Mouse (Mus musculus) heart, embryonic 16.5 days (tissue): ENCODE results near the gene Ifi213. TPM values are rescaled to one million over a fixed set of nuclear protein-coding genes. Genes with fewer than 3 reads are reported as not detected.
"Not testable (repeated sequence)": the region's sequence is repeated elsewhere in the genome, so short reads cannot be mapped to it uniquely, and the experiment has no call there.

Source experiments
- ATAC-seq: fragments of 200-750 bp; cut with Nextera tagmentation; replicated peaks from 2 replicates; pipeline ENCODE4 v1.8.0; 2017; ENCODE audit warnings: moderate number of reproducible peaks; ENCODE audit not compliant: insufficient read depth, low FRiP score; ENCODE audit errors: extremely low read depth
- H3K27ac ChIP-seq: fragments of 300-500 bp; sonication (generic); 2 replicates; pipeline ENCODE4 v1.5.1; 2014; ENCODE audit warnings: mild to moderate bottlenecking, low read length, control low read depth, moderate library complexity
- H3K27me3 ChIP-seq: fragments of 300-500 bp; sonication (generic); 2 replicates; pipeline ENCODE4 v1.6.1; 2014; ENCODE audit warnings: low read length, mixed read lengths; ENCODE audit not compliant: control insufficient read depth, insufficient read depth
- H3K36me3 ChIP-seq: fragments of 300-500 bp; sonication (generic); 2 replicates; pipeline ENCODE4 v1.6.1; 2014; ENCODE audit not compliant: control insufficient read depth, insufficient read depth
- H3K4me1 ChIP-seq: fragments of 300-500 bp; sonication (generic); 2 replicates; pipeline ENCODE4 v1.6.1; 2014; ENCODE audit warnings: low read length, mixed read lengths; ENCODE audit not compliant: control insufficient read depth, insufficient read depth
- H3K4me2 ChIP-seq: fragments of 300-500 bp; sonication (generic); 2 replicates; pipeline ENCODE4 v1.6.1; 2014; ENCODE audit warnings: low read depth, mild to moderate bottlenecking, control low read depth, low read length
- H3K4me3 ChIP-seq: fragments of 300-500 bp; sonication (generic); 2 replicates; pipeline ENCODE4 v1.5.1; 2014; ENCODE audit warnings: mild to moderate bottlenecking, control low read depth, low read length
- H3K9ac ChIP-seq: fragments of 300-500 bp; sonication (generic); 2 replicates; pipeline ENCODE4 v1.6.1; 2014; ENCODE audit warnings: low read length, control low read depth
- H3K9me3 ChIP-seq: fragments of 300-500 bp; sonication (generic); replicated peaks from 2 replicates; pipeline ENCODE4 v1.6.1; 2016; ENCODE audit warnings: low read length; ENCODE audit not compliant: control insufficient read depth
- WGBS: fragments of 180-500 bp; shearing (Covaris S2); extraction: QIAGEN DNeasy Blood & Tissue Kit; methylation state at CpG from one replicate; pipeline ENCODE4 v1.1.7; 2014; 5-methylcytosine and 5-hydroxymethylcytosine counted together
- polyA plus RNA-seq: library from polyadenylated mRNA; unstranded; fragments of >200 nt; fragmentation: Nextera tagmentation; extraction: Ambion mirVana; gene quantifications from 2 replicates; pipeline ENCODE4 v1.2.1, GENCODE M21; 2015

Gene Ifi213
- 0.09 and 0.32 TPM in 2 replicates for polyA plus RNA-seq

- H3K4me2 ChIP-seq, H3K27me3 ChIP-seq, H3K9me3 ChIP-seq, H3K36me3 ChIP-seq, H3K4me1 ChIP-seq, ATAC-seq, H3K9ac ChIP-seq, H3K4me3 ChIP-seq, H3K27ac ChIP-seq: not testable (repeated sequence)
- 67% methylated on average over 3 of the region's 3 CpGs for WGBS
Measured at GRCm38 (mm10) chr1:173598838-173599494, at the start of gene Ifi213. TSS of gene Ifi213 (minus strand) at chr1:173599274.

GRCm38 (mm10) chr1:173645393-173645792 is 46.3 kb upstream of the Ifi213 start:
- H3K27ac ChIP-seq: no peak overlapping the region
- ATAC-seq: no peak
- H3K4me1 ChIP-seq: no peaks in the 10 kb centered on the region
- H3K9ac ChIP-seq: no peak overlapping the region
- 70% methylated on average over 2 of the region's 2 CpGs for WGBS
- H3K4me2 ChIP-seq: no peak overlapping the region
- H3K9me3 ChIP-seq: no peaks in the 10 kb centered on the region
- no peak overlapping the region for H3K4me3 ChIP-seq
- no peaks in the 10 kb centered on the region for H3K36me3 ChIP-seq
- no peaks in the 10 kb centered on the region for H3K27me3 ChIP-seq

DNA sequence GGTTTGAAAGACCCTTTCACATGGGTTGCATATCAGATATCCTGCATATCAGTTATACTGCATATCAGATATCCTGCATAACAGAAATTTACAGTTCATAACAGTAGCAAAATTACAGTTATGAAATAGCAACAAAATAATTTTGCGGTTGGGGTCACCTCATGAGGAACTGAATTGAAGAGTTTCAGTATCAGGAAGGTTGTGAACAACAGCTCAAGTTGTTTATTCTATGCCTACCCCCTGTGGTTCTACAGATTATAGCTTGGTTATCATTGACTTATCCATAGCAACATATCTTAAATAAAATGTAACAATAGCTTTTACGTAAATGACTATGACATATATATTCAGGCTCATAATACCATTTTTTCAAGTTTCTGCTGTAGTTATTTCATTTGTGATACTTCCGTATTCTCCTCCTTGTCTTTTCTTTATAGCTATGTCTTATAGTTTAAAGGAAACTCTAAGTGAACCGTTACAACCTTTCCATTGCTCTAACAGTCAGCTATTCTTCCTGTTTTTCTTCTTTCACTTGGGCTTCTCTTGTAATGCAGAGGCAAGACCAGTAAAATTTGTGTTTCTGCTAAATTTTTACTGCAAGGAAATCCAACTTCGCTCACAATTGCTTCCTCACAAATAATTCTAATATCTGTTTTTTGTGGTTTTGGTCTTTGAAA is 35.0 kb upstream of the Ifi213 start:
- Histone ChIP-seq H3K36me3 (no peaks in the 10 kb centered on the region), H3K4me3 (no peak overlapping the region), H3K27me3 (no peaks in the 10 kb centered on the region), H3K9ac (no peak overlapping the region), H3K4me1 (no peaks in the 10 kb centered on the region), H3K9me3 (no peaks in the 10 kb centered on the region), H3K27ac (no peak overlapping the region), H3K4me2 (no peak overlapping the region)
- 80% methylated on average over 5 of the region's 5 CpGs for WGBS
- ATAC-seq: no peak

GRCm38 (mm10) chr1:173630622-173631021 is 31.5 kb upstream of the Ifi213 start, which contains the start of gene Ifi209:
TSS of gene Ifi209 (plus strand) at chr1:173630917.
- not testable (repeated sequence) for H3K9me3 ChIP-seq, H3K27ac ChIP-seq, H3K4me3 ChIP-seq, H3K9ac ChIP-seq, H3K4me2 ChIP-seq, H3K4me1 ChIP-seq, ATAC-seq, H3K36me3 ChIP-seq, H3K27me3 ChIP-seq
- 52% methylated on average over 2 of the region's 2 CpGs for WGBS

GRCm38 (mm10) chr1:173626686-173627085 is 27.6 kb upstream of the Ifi213 start:
- 49% methylated on average over 2 of the region's 2 CpGs for WGBS
- Histone ChIP-seq H3K9me3 (no peaks in the 10 kb centered on the region), H3K36me3 (no peaks in the 10 kb centered on the region), H3K27ac (no peak overlapping the region), H3K4me1 (no peaks in the 10 kb centered on the region), H3K4me3 (no peak overlapping the region), H3K9ac (no peak overlapping the region), H3K27me3 (no peaks in the 10 kb centered on the region), H3K4me2 (no peak overlapping the region)
- no peak for ATAC-seq

DNA sequence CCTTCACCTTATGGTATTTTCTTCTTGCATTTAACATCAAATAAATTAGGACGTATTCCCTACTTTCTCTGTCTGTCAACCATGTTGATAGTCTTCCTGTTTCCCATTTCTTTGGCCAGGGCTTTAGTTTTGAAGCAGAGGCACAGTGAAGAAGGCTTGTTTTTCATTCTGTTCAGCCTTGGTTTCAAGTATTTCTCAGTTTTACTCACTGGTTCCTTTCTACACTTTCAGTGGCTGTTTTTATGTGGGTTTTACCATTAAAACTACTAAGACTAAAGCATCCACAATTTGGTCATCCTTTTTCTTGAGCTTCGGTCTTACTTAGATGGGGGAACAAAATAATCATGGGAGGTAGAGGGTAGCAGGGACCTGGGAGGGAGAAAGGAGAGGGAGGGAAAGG is 25.0 kb upstream of the Ifi213 start:
- Histone ChIP-seq H3K27ac (no peak overlapping the region), H3K4me1 (no peaks in the 10 kb centered on the region), H3K4me2 (no peak overlapping the region), H3K36me3 (no peaks in the 10 kb centered on the region), H3K27me3 (no peaks in the 10 kb centered on the region), H3K9me3 (no peaks in the 10 kb centered on the region), H3K9ac (no peak overlapping the region), H3K4me3 (no peak overlapping the region)
- ATAC-seq: no peak
- 83% methylated on average over 2 of the region's 2 CpGs for WGBS

GRCm38 (mm10) chr1:173622216-173622615 is 23.1 kb upstream of the Ifi213 start:
- not testable (repeated sequence) for H3K9ac ChIP-seq, H3K27me3 ChIP-seq, H3K36me3 ChIP-seq, H3K27ac ChIP-seq, H3K4me3 ChIP-seq, H3K9me3 ChIP-seq, H3K4me2 ChIP-seq, H3K4me1 ChIP-seq, ATAC-seq
- 76% methylated on average over 2 of the region's 2 CpGs for WGBS

- not testable (repeated sequence) for H3K9me3 ChIP-seq, H3K27me3 ChIP-seq, H3K4me2 ChIP-seq, H3K4me1 ChIP-seq, H3K27ac ChIP-seq, H3K9ac ChIP-seq, H3K4me3 ChIP-seq, ATAC-seq, H3K36me3 ChIP-seq
- WGBS: 70% methylated on average over 3 of the region's 3 CpGs
Measured at GRCm38 (mm10) chr1:173610291-173610690, 11.2 kb upstream of the Ifi213 start.

GRCm38 (mm10) chr1:173589698-173590097 is 9.4 kb downstream of the Ifi213 start:
- not testable (repeated sequence) for H3K9me3 ChIP-seq, H3K36me3 ChIP-seq, ATAC-seq, H3K27ac ChIP-seq, H3K4me2 ChIP-seq, H3K4me1 ChIP-seq, H3K9ac ChIP-seq, H3K27me3 ChIP-seq, H3K4me3 ChIP-seq
- 89% methylated on average over 2 of the region's 2 CpGs for WGBS
